Mouse (Mus musculus) brain, embryonic 14.5 days (tissue): ENCODE data around the gene Pde4dip.

Source experiments
- CTCF ChIP-seq: fragments of 200-500 bp; IDR thresholded peaks from 2 replicates; pipeline ENCODE4 v1.5.1; 2012; ENCODE audit warnings: inconsistent platforms, mild to moderate bottlenecking, moderate library complexity, borderline replicate concordance; ENCODE audit not compliant: insufficient read depth, insufficient read length; ENCODE audit errors: extremely low read depth
- POLR2A ChIP-seq: fragments of 200-500 bp; IDR thresholded peaks from 2 replicates; pipeline ENCODE4 v1.6.1; 2012; ENCODE audit warnings: mild to moderate bottlenecking, inconsistent platforms, borderline replicate concordance; ENCODE audit not compliant: poor library complexity, insufficient read depth, insufficient read length, severe bottlenecking; ENCODE audit errors: extremely low read depth

GRCm38 (mm10) chr3:97706561-97706960 lies 181.9 kb downstream of the Pde4dip start:
- TF ChIP-seq POLR2A (no peak), CTCF (no peak)
